Mouse (Mus musculus) brain, adult 2 months (tissue): ENCODE measurements at regions not wholly inside any gene's neighbourhood (a gene's known extent, or its start where the extent isn't known, plus 50 kb on each side); places are given as distances from the start of the nearest gene placed in this dataset.
"Not testable (repeated sequence)": the region's sequence is repeated elsewhere in the genome, so short reads cannot be mapped to it uniquely, and the experiment has no call there.

ENCODE experiments used
- DNase-seq: peaks from one replicate; pipeline ENCODE4 v3.0.0; 2011; ENCODE audit warnings: low read depth, low spot score

GRCm38 (mm10) chr11:41090391-41090900 is 335.3 kb upstream of the Ccng1 start:
- DNase-seq = not testable (repeated sequence)

GRCm38 (mm10) chr11:41063570-41063969 is 308.5 kb upstream of the Ccng1 start:
- no peak for DNase-seq

GRCm38 (mm10) chr11:41057796-41058195 is 302.7 kb upstream of the Ccng1 start:
- DNase-seq = no peak

- no peak for DNase-seq
Observed at GRCm38 (mm10) chr11:41030018-41030417, 274.9 kb upstream of the Ccng1 start.

- peak; percentile 8 for DNase-seq
Observed at GRCm38 (mm10) chr11:41010096-41010495, 255.0 kb upstream of the Ccng1 start.

GRCm38 (mm10) chr11:40972806-40973205 is 217.7 kb upstream of the Ccng1 start:
- DNase-seq = peak; percentile 7

- peak; percentile 91 for DNase-seq
Observed at GRCm38 (mm10) chr11:40927168-40927567, 172.1 kb upstream of the Ccng1 start.

GRCm38 (mm10) chr11:40891485-40891884 is 136.4 kb upstream of the Ccng1 start:
- peak; percentile 79 for DNase-seq

GRCm38 (mm10) chr11:40884509-40884908 is 129.4 kb upstream of the Ccng1 start:
- no peak for DNase-seq

GRCm38 (mm10) chr11:40879589-40879988 is 124.5 kb upstream of the Ccng1 start:
- DNase-seq = peak; percentile 48

- DNase-seq = peak; percentile 60
Observed at GRCm38 (mm10) chr11:40873002-40873401, 117.9 kb upstream of the Ccng1 start.

GRCm38 (mm10) chr11:40865694-40866093 is 110.6 kb upstream of the Ccng1 start:
- peak; percentile 87 for DNase-seq

GRCm38 (mm10) chr11:40851361-40851760 is 96.2 kb upstream of the Ccng1 start:
- no peak for DNase-seq

GRCm38 (mm10) chr11:40850652-40851092 is 95.6 kb upstream of the Ccng1 start:
- peak; percentile 24 for DNase-seq

- DNase-seq = peak; percentile 69
Observed at GRCm38 (mm10) chr11:40846586-40846985, 91.5 kb upstream of the Ccng1 start.

- peak; percentile 19 for DNase-seq
Observed at GRCm38 (mm10) chr11:40835393-40835792, 80.3 kb upstream of the Ccng1 start.
